Mouse (Mus musculus): ENCODE measurements at regions not wholly inside any gene's neighbourhood (a gene's known extent, or its start where the extent isn't known, plus 50 kb on each side); places are given as distances from the start of the nearest gene placed in this dataset.

- TF ChIP-seq CTCF (IDR thresholded peaks at IDR 0.05; ENCODE audit: low read depth), result no peak
- TF ChIP-seq EP300 (IDR thresholded peaks at IDR 0.05; ENCODE audit: low read depth), result no peak
Measured at GRCm38 (mm10) chr15:61450217-61450616, 527.4 kb upstream of the A1bg start.

All from heart, postnatal 0 days (tissue).